Mouse (Mus musculus): ENCODE results near the gene Sycn. TPM values are rescaled to one million over a fixed set of nuclear protein-coding genes. Genes with fewer than 3 reads are reported as not detected.
A peak's percentile ranks its signal among the peaks of the same experiment; 100 is the strongest.

Gene Sycn
- polyA plus RNA-seq, 1 experiment from 2014 or later: not detected

GRCm38 (mm10) chr7:28565407-28565806, 24.7 kb downstream of the Sycn start:
- H3K4me2 ChIP-seq (ENCODE audit: low read length): no peak overlapping the region
- no peak overlapping the region for H3K27ac ChIP-seq (ENCODE audit: low read depth, low read length)
- WGBS: 67% methylated on average over 5 of the region's 5 CpGs
- peak overlapping the region; percentile 22; the same call in 1 of the 2 replicates for H3K9ac ChIP-seq (ENCODE audit: low read depth, low read length)
- peaks cover 5% of the 10 kb centered on the region for H3K4me1 ChIP-seq (ENCODE audit: control insufficient read depth, insufficient read depth, low read depth, low read length)
- H3K4me3 ChIP-seq (ENCODE audit: low read length): no peak overlapping the region
- H3K9me3 ChIP-seq (ENCODE audit: control insufficient read depth, low read length): no peaks in the 10 kb centered on the region
- H3K27me3 ChIP-seq (replicated peaks; ENCODE audit: control insufficient read depth, insufficient read depth, low read length): no peaks in the 10 kb centered on the region
- no peak for ATAC-seq
- H3K36me3 ChIP-seq (ENCODE audit: control insufficient read depth, insufficient read depth, low read length): peaks cover 13% of the 10 kb centered on the region

GRCm38 (mm10) chr7:28567539-28567938, 26.9 kb downstream of the Sycn start:
- whole genome bisulfite sequencing: 90% methylated on average over 4 of the region's 4 CpGs
- H3K27me3 ChIP-seq (replicated peaks; ENCODE audit: control insufficient read depth, insufficient read depth, low read length): no peaks in the 10 kb centered on the region
- no peak overlapping the region for H3K27ac ChIP-seq (ENCODE audit: low read depth, low read length)
- no peak overlapping the region for H3K4me2 ChIP-seq (ENCODE audit: low read length)
- no peaks in the 10 kb centered on the region for H3K9me3 ChIP-seq (ENCODE audit: control insufficient read depth, low read length)
- H3K36me3 ChIP-seq (ENCODE audit: control insufficient read depth, insufficient read depth, low read length): peaks cover 10% of the 10 kb centered on the region
- no peak overlapping the region for H3K4me3 ChIP-seq (ENCODE audit: low read length)
- no peak for ATAC-seq
- peaks cover 15% of the 10 kb centered on the region for H3K4me1 ChIP-seq (ENCODE audit: control insufficient read depth, insufficient read depth, low read depth, low read length)
- no peak overlapping the region for H3K9ac ChIP-seq (ENCODE audit: low read depth, low read length)

DNA sequence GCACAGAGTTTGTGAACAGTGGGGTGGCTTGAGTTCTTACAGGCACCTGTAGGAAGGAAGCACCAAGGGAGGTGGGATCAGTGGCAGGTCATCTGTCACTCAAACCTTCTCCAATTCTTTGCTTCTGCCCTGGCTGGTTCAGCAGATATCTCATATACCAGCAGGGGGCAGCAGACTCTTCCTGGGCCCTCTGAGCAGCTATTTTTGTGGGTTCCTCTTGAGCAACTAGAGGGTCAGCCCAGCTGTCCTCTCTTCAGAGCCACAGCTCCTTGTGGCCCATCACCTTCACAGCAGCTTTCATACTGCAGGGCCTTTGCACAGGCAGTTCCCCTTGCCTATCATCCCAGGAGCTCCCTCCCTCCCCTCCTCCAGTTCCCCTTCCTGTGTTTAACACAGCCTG, 27.6 kb downstream of the Sycn start:
- Histone ChIP-seq H3K9ac (ENCODE audit: low read depth, low read length) (no peak overlapping the region), H3K4me2 (ENCODE audit: low read length) (no peak overlapping the region), H3K4me1 (ENCODE audit: control insufficient read depth, insufficient read depth, low read depth, low read length) (peaks cover 15% of the 10 kb centered on the region), H3K4me3 (ENCODE audit: low read length) (no peak overlapping the region), H3K36me3 (ENCODE audit: control insufficient read depth, insufficient read depth, low read length) (peaks cover 10% of the 10 kb centered on the region), H3K9me3 (ENCODE audit: control insufficient read depth, low read length) (no peaks in the 10 kb centered on the region), H3K27me3 (replicated peaks; ENCODE audit: control insufficient read depth, insufficient read depth, low read length) (no peaks in the 10 kb centered on the region), H3K27ac (ENCODE audit: low read depth, low read length) (no peak overlapping the region)
- ATAC-seq: no peak

DNA sequence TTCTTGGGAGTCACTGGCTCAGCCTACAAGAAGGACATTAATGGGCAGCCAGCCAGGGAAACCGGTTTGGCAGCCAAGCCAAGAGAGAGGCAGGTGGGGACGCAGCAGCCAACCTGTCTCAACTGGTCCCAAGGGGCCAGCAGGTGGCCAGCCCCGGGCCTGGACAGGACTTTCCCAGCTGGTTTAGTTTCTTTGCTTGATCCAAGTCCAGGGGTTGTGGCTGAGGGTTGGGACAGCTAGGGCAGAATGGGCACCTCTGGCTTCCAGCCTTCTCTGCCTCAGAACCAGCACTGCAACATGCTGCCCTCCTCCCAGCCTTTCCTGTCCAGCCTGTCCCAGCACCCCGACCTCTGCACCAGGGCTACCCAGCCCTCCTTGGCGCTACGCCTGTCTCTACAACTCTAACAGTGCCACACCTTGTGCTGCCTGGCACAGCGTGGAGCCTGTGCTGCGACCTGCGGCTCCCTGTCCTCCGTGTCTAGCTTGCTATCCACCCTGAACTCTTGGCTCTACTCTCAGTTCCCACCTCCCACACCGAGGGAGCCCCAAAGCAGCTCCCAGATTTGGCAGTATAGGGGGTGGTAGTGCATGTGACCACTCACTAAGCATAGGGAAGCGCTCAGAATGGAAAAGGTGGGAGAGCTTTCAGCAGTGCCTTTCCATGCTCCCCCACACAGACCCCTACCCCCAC, 29.8 kb downstream of the Sycn start:
- Histone ChIP-seq H3K27ac (ENCODE audit: low read depth, low read length) (no peak overlapping the region), H3K36me3 (ENCODE audit: control insufficient read depth, insufficient read depth, low read length) (peaks cover 2% of the 10 kb centered on the region), H3K27me3 (replicated peaks; ENCODE audit: control insufficient read depth, insufficient read depth, low read length) (no peaks in the 10 kb centered on the region), H3K9me3 (ENCODE audit: control insufficient read depth, low read length) (no peaks in the 10 kb centered on the region), H3K4me3 (ENCODE audit: low read length) (no peak overlapping the region), H3K4me2 (ENCODE audit: low read length) (no peak overlapping the region), H3K4me1 (ENCODE audit: control insufficient read depth, insufficient read depth, low read depth, low read length) (peaks cover 15% of the 10 kb centered on the region), H3K9ac (ENCODE audit: low read depth, low read length) (0 out of 2 replicates have a peak overlapping the region, but pooled peaks have one; percentile 32)
- ATAC-seq: no peak
- 58% methylated on average over 12 of the region's 12 CpGs for WGBS

- H3K4me3 ChIP-seq (ENCODE audit: low read length): no peak overlapping the region
- H3K4me2 ChIP-seq (ENCODE audit: low read length): no peak overlapping the region
- H3K36me3 ChIP-seq (ENCODE audit: control insufficient read depth, insufficient read depth, low read length): peaks cover 2% of the 10 kb centered on the region
- 0 out of 2 replicates have a peak overlapping the region, but pooled peaks have one; percentile 12 for H3K27ac ChIP-seq (ENCODE audit: low read depth, low read length)
- no peak overlapping the region for H3K9ac ChIP-seq (ENCODE audit: low read depth, low read length)
- peaks cover 15% of the 10 kb centered on the region for H3K4me1 ChIP-seq (ENCODE audit: control insufficient read depth, insufficient read depth, low read depth, low read length)
- no peak for ATAC-seq
- no peaks in the 10 kb centered on the region for H3K27me3 ChIP-seq (replicated peaks; ENCODE audit: control insufficient read depth, insufficient read depth, low read length)
- H3K9me3 ChIP-seq (ENCODE audit: control insufficient read depth, low read length): no peaks in the 10 kb centered on the region
- WGBS: 39% methylated on average over 5 of the region's 5 CpGs
Observed at GRCm38 (mm10) chr7:28570982-28571682, 30.4 kb downstream of the Sycn start.

DNA sequence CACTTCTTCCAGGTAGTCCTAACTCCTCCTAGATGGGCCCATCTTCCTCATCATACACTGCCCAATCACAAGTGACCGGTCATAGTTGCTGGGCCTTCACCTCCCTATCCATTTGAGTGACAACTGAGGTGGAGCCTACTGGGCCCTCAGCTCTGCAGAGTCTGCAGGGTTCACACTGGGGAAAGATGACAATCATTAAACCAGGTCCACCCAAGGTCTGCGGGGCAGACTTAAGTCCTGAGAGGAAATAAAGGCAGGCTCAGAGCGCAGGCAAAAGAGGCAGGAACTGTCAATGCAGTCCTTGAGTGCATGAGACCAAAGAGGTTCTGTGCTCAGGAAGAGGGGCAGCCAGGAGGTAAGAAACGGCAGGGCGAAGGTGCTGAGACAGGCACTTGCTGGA, 32.0 kb downstream of the Sycn start:
- ATAC-seq: no peak
- Histone ChIP-seq H3K4me3 (ENCODE audit: low read length) (no peak overlapping the region), H3K4me2 (ENCODE audit: low read length) (no peak overlapping the region), H3K4me1 (ENCODE audit: control insufficient read depth, insufficient read depth, low read depth, low read length) (peaks cover 21% of the 10 kb centered on the region), H3K36me3 (ENCODE audit: control insufficient read depth, insufficient read depth, low read length) (no peaks in the 10 kb centered on the region; the same call in 1 of the 2 replicates), H3K27ac (ENCODE audit: low read depth, low read length) (no peak overlapping the region), H3K27me3 (replicated peaks; ENCODE audit: control insufficient read depth, insufficient read depth, low read length) (no peaks in the 10 kb centered on the region), H3K9ac (ENCODE audit: low read depth, low read length) (no peak overlapping the region), H3K9me3 (ENCODE audit: control insufficient read depth, low read length) (no peaks in the 10 kb centered on the region)
- 89% methylated on average over 5 of the region's 5 CpGs for WGBS

- no peak overlapping the region for H3K4me3 ChIP-seq (ENCODE audit: low read length)
- H3K9ac ChIP-seq (ENCODE audit: low read depth, low read length): no peak overlapping the region
- no peaks in the 10 kb centered on the region for H3K9me3 ChIP-seq (ENCODE audit: control insufficient read depth, low read length)
- no peak overlapping the region for H3K4me2 ChIP-seq (ENCODE audit: low read length)
- H3K4me1 ChIP-seq (ENCODE audit: control insufficient read depth, insufficient read depth, low read depth, low read length): peaks cover 23% of the 10 kb centered on the region
- H3K27ac ChIP-seq (ENCODE audit: low read depth, low read length): no peak overlapping the region
- 94% methylated on average over 3 of the region's 3 CpGs for WGBS
- H3K27me3 ChIP-seq (replicated peaks; ENCODE audit: control insufficient read depth, insufficient read depth, low read length): no peaks in the 10 kb centered on the region
- no peaks in the 10 kb centered on the region for H3K36me3 ChIP-seq (ENCODE audit: control insufficient read depth, insufficient read depth, low read length)
- ATAC-seq: no peak
Observed at GRCm38 (mm10) chr7:28573236-28573635, 32.6 kb downstream of the Sycn start.

DNA sequence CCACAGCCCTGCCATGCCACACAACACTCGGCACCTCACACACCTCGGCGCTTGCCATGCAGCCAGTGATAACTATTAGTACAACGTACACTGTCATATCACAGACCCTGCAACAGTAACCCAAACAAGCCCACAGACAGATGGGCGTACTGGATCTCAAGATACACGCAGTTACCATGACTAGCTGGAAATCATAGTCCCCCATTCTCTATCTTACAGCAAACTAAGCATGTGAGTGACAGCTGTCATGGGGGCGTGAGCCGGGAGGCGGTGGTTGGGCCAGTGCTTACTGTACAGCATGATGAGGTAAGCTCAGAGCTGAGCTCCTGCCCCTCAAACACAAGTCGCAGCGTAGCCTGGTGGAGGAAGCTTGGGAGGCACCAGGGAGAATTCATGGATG, 34.9 kb downstream of the Sycn start:
- Histone ChIP-seq H3K36me3 (ENCODE audit: control insufficient read depth, insufficient read depth, low read length) (no peaks in the 10 kb centered on the region), H3K9ac (ENCODE audit: low read depth, low read length) (no peak overlapping the region), H3K9me3 (ENCODE audit: control insufficient read depth, low read length) (no peaks in the 10 kb centered on the region), H3K27me3 (replicated peaks; ENCODE audit: control insufficient read depth, insufficient read depth, low read length) (no peaks in the 10 kb centered on the region), H3K27ac (ENCODE audit: low read depth, low read length) (no peak overlapping the region), H3K4me1 (ENCODE audit: control insufficient read depth, insufficient read depth, low read depth, low read length) (peaks cover 16% of the 10 kb centered on the region), H3K4me3 (ENCODE audit: low read length) (no peak overlapping the region), H3K4me2 (ENCODE audit: low read length) (no peak overlapping the region)
- ATAC-seq: no peak
- WGBS: 93% methylated on average over 11 of the region's 11 CpGs

DNA sequence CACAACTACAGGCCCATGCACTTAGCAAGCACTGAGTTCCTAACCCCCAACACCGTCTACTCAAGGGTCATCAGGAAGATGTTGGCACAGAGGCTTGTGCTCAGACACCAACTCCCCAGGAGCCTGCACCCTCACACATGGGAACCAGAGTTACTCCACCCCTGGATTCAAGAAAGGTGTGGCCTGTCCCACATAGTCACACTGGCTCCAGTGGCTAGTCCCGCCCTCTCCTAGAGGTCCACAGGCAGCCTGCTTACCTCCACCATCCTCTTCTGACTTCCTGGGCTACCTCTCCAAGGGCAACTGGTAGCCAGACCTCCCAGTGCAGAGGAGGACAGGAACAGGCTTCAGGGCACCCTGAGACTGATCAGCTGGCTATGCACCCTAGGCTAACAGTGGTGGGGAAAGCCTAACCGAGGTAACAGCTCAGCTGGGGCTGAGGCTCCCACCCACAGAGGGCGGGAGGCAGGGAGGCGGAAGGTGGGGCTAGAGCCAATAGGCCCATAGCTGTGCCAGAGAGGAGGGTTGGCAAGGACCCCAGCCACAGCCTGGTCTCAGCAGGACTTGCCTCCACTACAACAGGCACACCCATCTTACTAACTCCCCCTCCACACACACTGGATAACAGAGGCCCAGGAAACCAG, 35.7 kb downstream of the Sycn start:
- H3K4me1 ChIP-seq (ENCODE audit: control insufficient read depth, insufficient read depth, low read depth, low read length): peaks cover 8% of the 10 kb centered on the region
- H3K4me2 ChIP-seq (ENCODE audit: low read length): no peak overlapping the region
- no peak overlapping the region for H3K27ac ChIP-seq (ENCODE audit: low read depth, low read length)
- no peaks in the 10 kb centered on the region for H3K27me3 ChIP-seq (replicated peaks; ENCODE audit: control insufficient read depth, insufficient read depth, low read length)
- peak; percentile 79 for ATAC-seq
- no peaks in the 10 kb centered on the region for H3K9me3 ChIP-seq (ENCODE audit: control insufficient read depth, low read length)
- no peak overlapping the region for H3K4me3 ChIP-seq (ENCODE audit: low read length)
- 76% methylated on average over 5 of the region's 5 CpGs for WGBS
- no peaks in the 10 kb centered on the region for H3K36me3 ChIP-seq (ENCODE audit: control insufficient read depth, insufficient read depth, low read length)
- no peak overlapping the region for H3K9ac ChIP-seq (ENCODE audit: low read depth, low read length)

Measured in hindbrain, embryonic 16.5 days (tissue).